Mouse (Mus musculus): ENCODE results near the gene Hes7. TPM values are rescaled to one million over a fixed set of nuclear protein-coding genes. Genes with fewer than 3 reads are reported as not detected.

Hes7 gene
- total RNA-seq, 2 experiments from 2014 or later, result 0.79 to 1.3 TPM

DNA sequence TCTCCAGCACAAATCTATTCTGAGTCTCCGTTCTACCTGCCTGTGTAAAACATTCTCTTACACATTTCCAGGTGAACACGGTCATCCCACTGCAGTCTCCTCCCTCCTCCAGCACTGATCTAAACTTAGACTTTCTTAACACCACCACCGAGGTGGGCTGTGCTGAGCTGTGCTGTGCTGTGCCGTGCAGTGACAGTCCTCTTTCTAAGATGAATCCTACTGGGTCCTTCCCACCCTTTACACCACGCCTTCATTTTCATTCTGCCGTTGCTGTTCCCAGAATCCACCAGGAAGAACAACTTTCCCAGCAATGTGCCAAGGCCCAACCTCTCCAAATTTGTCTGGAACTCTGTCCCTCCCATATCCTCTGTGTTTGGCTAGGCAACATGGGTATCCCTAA, 33.8 kb upstream of the Hes7 start:
- intact Hi-C loops (cut with DNase I), result loop anchor here (5.0 kb wide), 1 partner anchor 36 kb away; the partner anchor contains the start of genes 9130213A22Rik and Hes7
- DNase-seq (ENCODE audit: low spot score in 2 of 2), result peak; percentile 55 to 75

GRCm38 (mm10) chr11:69087082-69087481, 33.1 kb upstream of the Hes7 start:
- DNase-seq (ENCODE audit: low spot score in 2 of 2), result peak; percentile 55 to 61
- intact Hi-C loops (cut with DNase I), result loop anchor here (5.0 kb wide), 1 partner anchor 35 kb away; the partner anchor contains the start of genes 9130213A22Rik and Hes7

DNA sequence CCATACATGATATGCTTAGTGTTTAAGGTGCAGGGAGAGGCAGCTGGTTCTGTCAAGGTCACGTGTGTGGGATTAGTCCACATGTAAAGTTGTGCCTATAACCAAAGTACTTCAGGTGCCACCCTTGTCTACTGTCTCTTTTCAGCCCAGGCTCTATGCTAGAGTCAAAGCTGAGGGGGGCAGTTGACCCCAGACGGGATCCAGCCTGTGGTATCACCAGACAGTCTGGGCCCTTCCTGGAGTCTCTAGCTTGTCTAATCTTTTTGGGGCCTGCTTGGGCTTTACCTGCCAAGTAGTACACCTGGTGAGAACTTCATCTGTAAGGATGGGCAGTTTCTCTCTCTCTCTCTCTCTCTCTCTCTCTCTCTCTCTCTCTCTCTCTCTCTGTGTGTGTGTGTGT, 32.6 kb upstream of the Hes7 start:
- intact Hi-C loops (cut with DNase I), result loop anchor here (5.0 kb wide), 1 partner anchor 35 kb away; the partner anchor contains the start of genes 9130213A22Rik and Hes7
- no peak for DNase-seq (ENCODE audit: low spot score in 2 of 2)

DNA sequence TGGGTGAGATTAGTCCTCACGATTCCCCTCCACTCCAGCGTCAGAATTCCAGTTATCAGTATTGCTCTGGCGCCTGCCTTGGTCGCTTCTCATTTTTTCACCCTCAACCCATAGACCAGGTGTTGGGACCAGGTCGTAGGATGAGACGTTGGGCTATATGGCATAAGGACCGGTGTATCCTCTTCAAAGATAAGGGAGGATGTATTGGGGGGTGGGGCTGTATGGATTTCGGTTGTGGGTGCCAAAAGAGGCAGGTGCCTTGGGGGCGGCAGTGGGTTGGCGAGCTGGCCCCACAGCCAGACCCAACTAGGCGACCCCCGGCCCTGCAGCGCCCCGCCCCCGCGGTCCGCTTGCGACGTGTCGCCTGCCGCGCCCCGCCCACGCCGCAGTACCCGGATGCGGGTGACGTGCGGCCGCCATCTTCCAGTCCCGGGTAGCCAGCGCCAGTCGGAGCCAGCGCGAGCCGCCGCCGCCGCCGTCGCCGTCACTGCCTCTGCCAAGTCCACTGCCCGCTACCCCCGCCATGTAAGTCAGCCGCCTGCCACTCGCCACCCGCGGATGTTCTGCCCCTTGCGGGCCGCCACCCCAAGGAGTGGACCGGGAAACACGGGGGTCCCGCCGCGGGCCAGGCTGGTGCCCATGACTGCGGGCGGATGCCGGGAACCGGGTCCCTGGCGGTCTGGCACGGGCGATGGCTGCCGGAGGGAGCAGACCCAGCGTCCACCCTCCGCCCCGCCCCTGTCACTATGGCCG, 31.9 kb upstream of the Hes7 start, which contains the start of gene Vamp2:
TSS of gene Vamp2 (plus strand) at position 388 of the 753 bp plus-strand sequence.
- peak; percentile 93 to 96 for DNase-seq (ENCODE audit: low spot score in 2 of 2)
- intact Hi-C loops (cut with DNase I), result loop anchor here (2.0 to 5.0 kb wide), 2 partner anchors 15 to 34 kb away; partner anchors contain the start of genes 9130213A22Rik and Hes7

GRCm38 (mm10) chr11:69088856-69089615, 31.2 kb upstream of the Hes7 start:
- intact Hi-C loops (cut with DNase I), result loop anchor here (2.0 to 5.0 kb wide), 2 partner anchors 16 to 33 kb away; partner anchors contain the start of genes 9130213A22Rik and Hes7
- peak in 1 of 2 experiments; percentile 11 for DNase-seq (ENCODE audit: low spot score in 2 of 2)

DNA sequence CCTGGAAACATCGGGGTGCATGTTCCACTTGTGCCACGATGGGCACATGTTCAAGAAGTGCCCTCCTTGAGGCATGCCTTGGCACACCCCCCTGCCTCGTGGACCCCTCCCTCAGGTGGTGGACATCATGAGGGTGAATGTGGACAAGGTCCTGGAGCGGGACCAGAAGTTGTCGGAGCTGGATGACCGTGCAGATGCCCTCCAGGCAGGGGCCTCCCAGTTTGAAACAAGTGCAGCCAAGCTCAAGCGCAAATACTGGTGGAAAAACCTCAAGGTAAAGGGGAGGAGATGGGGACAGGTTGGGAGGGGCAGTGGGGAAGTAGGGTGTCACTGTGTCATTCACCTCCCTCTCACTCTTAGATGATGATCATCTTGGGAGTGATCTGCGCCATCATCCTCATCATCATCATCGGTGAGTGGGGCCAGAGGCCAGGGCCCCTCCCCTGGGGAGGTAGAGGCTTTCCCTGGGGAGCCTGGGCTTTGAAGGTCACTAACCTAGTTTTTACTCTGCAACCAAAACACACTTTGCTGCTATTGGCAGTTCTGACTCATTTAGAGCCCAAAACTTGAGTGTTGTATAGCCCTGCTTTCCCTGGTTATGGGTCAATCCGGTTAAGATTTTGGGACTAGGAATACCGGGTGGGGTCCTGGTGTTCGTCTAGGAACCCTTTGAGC, 30.5 kb upstream of the Hes7 start:
- peak in 1 of 2 experiments; percentile 15 for DNase-seq (ENCODE audit: low spot score in 2 of 2)
- intact Hi-C loops (cut with DNase I), result loop anchor here (2.0 to 10.0 kb wide), 3 partner anchors 17 to 325 kb away; partner anchors contain the start of genes 9130213A22Rik, Hes7 and Kdm6b

- no peak for DNase-seq (ENCODE audit: low spot score in 2 of 2)
- intact Hi-C loops (cut with DNase I), result loop anchor here (10.0 kb wide), 1 partner anchor 324 kb away; the partner anchor contains the start of gene Kdm6b
These were observed 29.8 kb upstream of the Hes7 start for GRCm38 (mm10) chr11:69090367-69090766.

DNA sequence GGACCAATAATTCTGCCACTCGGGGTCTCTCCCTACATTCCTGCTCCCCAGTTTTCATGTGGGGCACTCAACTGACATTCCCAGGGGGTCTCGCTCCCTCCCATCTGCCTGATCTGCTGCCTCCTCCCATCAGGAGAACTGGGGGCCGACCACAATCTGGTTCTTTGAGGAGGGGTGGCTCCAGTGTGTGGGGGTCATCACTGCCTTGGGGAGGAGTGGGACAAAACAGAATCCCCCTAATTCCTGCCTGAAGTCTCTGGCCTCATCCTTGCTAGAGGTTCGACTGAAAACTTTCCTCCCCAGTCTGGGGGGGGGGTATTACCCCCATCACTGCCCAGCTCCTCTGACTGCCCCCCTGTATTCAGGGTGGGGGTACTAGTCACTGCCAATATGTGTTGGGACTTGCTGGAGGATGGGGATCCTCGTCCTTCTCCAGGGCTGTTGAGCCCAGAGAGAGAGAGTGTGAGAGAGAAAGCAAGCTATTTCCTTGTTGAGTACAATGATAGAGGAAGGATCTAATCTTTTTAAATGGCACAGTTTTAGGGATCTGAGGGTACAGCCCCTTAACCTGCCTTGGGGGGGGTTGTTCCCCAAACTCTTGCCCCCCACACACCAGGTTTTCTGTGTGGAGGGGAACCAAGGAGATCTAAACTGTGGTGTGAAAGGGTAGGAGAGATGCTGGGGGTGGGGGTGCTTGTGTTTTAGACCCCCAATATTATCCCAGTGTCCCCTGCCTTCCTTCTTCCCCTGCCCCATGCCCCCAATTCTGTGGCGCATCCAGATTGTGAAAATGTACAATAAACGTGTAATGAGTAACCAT, 28.4 kb upstream of the Hes7 start:
- intact Hi-C loops (cut with DNase I), result loop anchor here (10.0 kb wide), 1 partner anchor 323 kb away; the partner anchor contains the start of gene Kdm6b
- DNase-seq (ENCODE audit: low spot score in 2 of 2), result no peak

- intact Hi-C loops (cut with DNase I), result loop anchor here (10.0 kb wide), 1 partner anchor 322 kb away; the partner anchor contains the start of gene Kdm6b
- peak; percentile 77 for DNase-seq (ENCODE audit: low spot score in 2 of 2)
These were observed 27.8 kb upstream of the Hes7 start for GRCm38 (mm10) chr11:69092386-69092751.

DNA sequence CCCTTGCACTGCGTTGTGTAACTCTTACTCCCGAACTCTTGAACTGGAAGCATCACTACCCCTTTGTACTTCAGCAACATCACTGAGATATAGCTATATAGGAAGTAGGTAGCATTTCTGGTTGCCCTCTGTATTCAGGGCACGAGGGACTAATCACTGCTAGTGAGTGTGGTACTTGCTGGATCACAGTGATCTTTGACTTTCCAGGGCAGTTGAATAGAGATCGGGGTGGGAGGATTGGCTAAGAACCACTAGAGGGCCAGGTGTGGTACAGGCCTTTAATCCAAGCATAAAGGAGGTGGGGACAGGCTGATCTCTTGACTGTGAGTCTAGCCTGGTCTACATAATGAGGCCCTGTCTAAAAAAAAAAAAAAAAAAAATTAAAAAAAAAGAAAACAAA, 27.3 kb upstream of the Hes7 start:
- intact Hi-C loops (cut with DNase I), result loop anchor here (10.0 kb wide), 1 partner anchor 322 kb away; the partner anchor contains the start of gene Kdm6b
- no peak for DNase-seq (ENCODE audit: low spot score in 2 of 2)

GRCm38 (mm10) chr11:69093856-69094255, 26.3 kb upstream of the Hes7 start:
- intact Hi-C loops (cut with DNase I), result loop anchor here (10.0 kb wide), 1 partner anchor 321 kb away; the partner anchor contains the start of gene Kdm6b
- peak in 1 of 2 experiments; percentile 7 for DNase-seq (ENCODE audit: low spot score in 2 of 2)

DNA sequence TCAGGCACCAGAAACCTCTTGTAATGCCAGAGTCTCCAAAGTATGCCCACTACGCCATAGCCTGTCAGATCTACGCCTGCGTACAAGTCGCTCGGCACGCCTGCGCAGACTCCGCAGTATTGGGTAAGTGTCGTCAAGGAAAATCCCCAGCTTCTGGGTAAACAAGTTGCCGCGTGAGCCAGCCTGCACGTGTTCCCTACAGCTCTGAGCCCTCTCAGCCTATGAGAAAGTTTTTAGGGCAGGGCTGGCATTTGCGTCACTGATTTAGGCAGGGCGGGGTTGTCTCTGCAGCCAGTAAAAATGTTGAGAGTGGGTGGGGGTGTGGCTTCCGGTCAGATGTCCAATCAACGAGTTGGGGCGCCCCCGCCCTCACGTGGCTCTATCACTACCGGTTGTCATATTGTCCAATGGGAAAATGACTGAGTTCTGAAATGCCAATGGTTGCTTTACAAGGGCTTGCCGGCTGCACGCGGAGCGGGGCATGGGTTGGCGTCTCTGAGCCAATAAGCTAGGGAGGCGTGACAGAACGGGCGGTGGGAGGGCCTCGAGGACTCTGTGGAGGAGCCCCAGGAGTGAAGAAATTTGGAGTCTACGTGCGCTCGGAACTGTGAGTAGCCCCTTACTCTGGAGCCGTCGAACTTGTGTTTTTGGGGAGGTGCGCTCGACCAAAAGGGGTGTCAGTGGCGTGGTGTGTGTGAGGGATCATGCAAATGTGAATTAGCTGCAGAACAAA, 25.3 kb upstream of the Hes7 start, which contains the start of gene Per1:
TSS of gene Per1 (plus strand) at position 521 of the 733 bp plus-strand sequence.
- DNase-seq (ENCODE audit: low spot score in 2 of 2), result peak; percentile 100
- intact Hi-C loops (cut with DNase I), result loop anchor here (5.0 to 10.0 kb wide), 3 partner anchors 33 to 320 kb away; partner anchors contain the start of genes Chd3 and Kdm6b

GRCm38 (mm10) chr11:69095511-69096231, 24.5 kb upstream of the Hes7 start:
- peak in 1 of 2 experiments; percentile 21 for DNase-seq (ENCODE audit: low spot score in 2 of 2)
- intact Hi-C loops (cut with DNase I), result loop anchor here (5.0 to 10.0 kb wide), 3 partner anchors 33 to 319 kb away; partner anchors contain the start of genes Chd3 and Kdm6b

GRCm38 (mm10) chr11:69096360-69096986, 23.7 kb upstream of the Hes7 start:
- intact Hi-C loops (cut with DNase I), result loop anchor here (5.0 to 10.0 kb wide), 3 partner anchors 34 to 318 kb away; partner anchors contain the start of genes Chd3 and Kdm6b
- no peak for DNase-seq (ENCODE audit: low spot score in 2 of 2)

DNA sequence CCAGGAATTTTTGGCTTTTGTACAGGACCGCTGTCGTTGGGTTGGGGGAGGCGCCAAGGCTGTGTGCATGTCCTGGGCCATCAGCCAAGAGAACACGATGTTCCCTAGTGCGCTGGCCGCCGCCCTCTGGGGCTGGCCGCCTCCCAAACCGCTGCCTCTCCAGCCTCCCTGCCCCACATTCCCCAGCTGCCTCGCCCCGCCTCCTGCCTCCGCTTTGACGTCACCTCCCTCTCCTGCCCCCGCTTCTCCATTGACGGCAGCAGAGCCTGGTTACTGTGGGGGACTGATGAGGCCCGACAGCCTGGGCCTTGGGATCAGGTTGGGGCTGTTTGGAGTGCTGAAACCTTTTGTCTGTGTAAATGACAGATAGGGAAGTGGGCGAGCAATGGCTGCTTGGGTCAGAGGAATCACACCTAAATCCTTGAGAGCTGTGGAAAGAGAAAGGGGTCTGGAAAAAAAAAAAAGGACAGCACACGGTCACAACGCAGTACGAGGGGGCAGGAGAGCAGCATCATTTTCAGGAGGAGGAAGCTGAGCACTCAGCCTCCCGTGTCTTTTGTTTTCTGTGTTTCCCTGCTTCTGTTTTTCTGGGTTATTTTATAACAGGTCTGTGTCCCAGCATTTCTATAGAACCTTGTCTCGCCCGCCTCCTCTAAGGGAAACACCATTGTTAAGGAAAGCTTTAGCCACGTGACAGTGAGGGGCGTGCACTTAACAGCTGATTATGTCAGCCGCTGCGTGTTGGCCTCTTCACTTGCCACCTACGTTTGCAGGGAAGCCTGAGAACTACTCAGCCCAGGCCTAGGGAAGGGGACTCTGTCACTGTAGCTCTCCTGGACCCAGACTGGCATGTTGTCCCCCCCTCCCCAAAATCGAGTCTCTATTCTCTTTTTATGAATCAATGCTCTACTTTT, 23.0 kb upstream of the Hes7 start:
- intact Hi-C loops (cut with DNase I), result loop anchor here (5.0 to 10.0 kb wide), 3 partner anchors 35 to 318 kb away; partner anchors contain the start of genes Chd3 and Kdm6b
- peak; percentile 98 for DNase-seq (ENCODE audit: low spot score in 2 of 2)
